Mouse (Mus musculus): ENCODE results near the gene Ifrd1. TPM values are rescaled to one million over a fixed set of nuclear protein-coding genes. Genes with fewer than 3 reads are reported as not detected.
"Not testable (repeated sequence)": the region's sequence is repeated elsewhere in the genome, so short reads cannot be mapped to it uniquely, and the experiment has no call there.

The Ifrd1 gene
- polyA plus RNA-seq, 1 experiment from 2014 or later, result 73.9 TPM

- H3K36me3 ChIP-seq, result no peaks in the 10 kb centered on the region
- H3K4me2 ChIP-seq, result no peak overlapping the region
- H3K27me3 ChIP-seq, result no peaks in the 10 kb centered on the region
- ATAC-seq (ENCODE audit: low read depth) (no peak), DNase-seq (peak; percentile 28)
- no peaks in the 10 kb centered on the region for H3K4me1 ChIP-seq (replicated peaks)
- 3% methylated on average over 8 of the region's 8 CpGs for WGBS (ENCODE audit: insufficient replicate concordance)
- no peak overlapping the region for H3K4me3 ChIP-seq (replicated peaks)
- H3K9me3 ChIP-seq (replicated peaks), result no peaks in the 10 kb centered on the region
- H3K27ac ChIP-seq, result no peak overlapping the region
- no peak overlapping the region for H3K9ac ChIP-seq
These were observed 8.9 kb upstream of the Ifrd1 start for GRCm38 (mm10) chr12:40257226-40257625.

- Histone ChIP-seq H3K4me1 (replicated peaks) (no peaks in the 10 kb centered on the region), H3K4me2 (no peak overlapping the region), H3K27ac (no peak overlapping the region), H3K36me3 (no peaks in the 10 kb centered on the region), H3K9me3 (replicated peaks) (no peaks in the 10 kb centered on the region), H3K27me3 (no peaks in the 10 kb centered on the region), H3K4me3 (replicated peaks) (no peak overlapping the region), H3K9ac (no peak overlapping the region)
- no peak for ATAC-seq (ENCODE audit: low read depth)
- WGBS (ENCODE audit: insufficient replicate concordance), result 72% methylated on average over 2 of the region's 2 CpGs
- DNase-seq, result no peak
These were observed 8.2 kb upstream of the Ifrd1 start for GRCm38 (mm10) chr12:40256543-40256942.

- Histone ChIP-seq H3K36me3 (no peaks in the 10 kb centered on the region), H3K27me3 (no peaks in the 10 kb centered on the region), H3K27ac (no peak overlapping the region), H3K4me3 (replicated peaks) (no peak overlapping the region), H3K9me3 (replicated peaks) (no peaks in the 10 kb centered on the region), H3K4me2 (no peak overlapping the region), H3K4me1 (replicated peaks) (no peaks in the 10 kb centered on the region), H3K9ac (no peak overlapping the region)
- ATAC-seq (ENCODE audit: low read depth) (no peak), DNase-seq (no peak)
These were observed 7.7 kb upstream of the Ifrd1 start for GRCm38 (mm10) chr12:40256033-40256432.

- H3K36me3 ChIP-seq; DNase-seq; ATAC-seq (ENCODE audit: low read depth); H3K4me2 ChIP-seq; H3K9me3 ChIP-seq (replicated peaks); H3K4me3 ChIP-seq (replicated peaks); H3K27ac ChIP-seq; H3K4me1 ChIP-seq (replicated peaks); H3K9ac ChIP-seq; H3K27me3 ChIP-seq: not testable (repeated sequence)
- WGBS (ENCODE audit: insufficient replicate concordance), result 61% methylated on average over 4 of the region's 4 CpGs
These were observed 7.0 kb upstream of the Ifrd1 start for GRCm38 (mm10) chr12:40255310-40255709.

GRCm38 (mm10) chr12:40254729-40255128 lies 6.4 kb upstream of the Ifrd1 start:
- 66% methylated on average over 11 of the region's 11 CpGs for WGBS (ENCODE audit: insufficient replicate concordance)
- no peak overlapping the region for H3K4me3 ChIP-seq (replicated peaks)
- H3K27me3 ChIP-seq, result no peaks in the 10 kb centered on the region
- no peaks in the 10 kb centered on the region for H3K4me1 ChIP-seq (replicated peaks)
- no peak overlapping the region for H3K4me2 ChIP-seq
- no peak overlapping the region for H3K27ac ChIP-seq
- no peaks in the 10 kb centered on the region for H3K9me3 ChIP-seq (replicated peaks)
- H3K9ac ChIP-seq, result no peak overlapping the region
- DNase-seq (no peak), ATAC-seq (ENCODE audit: low read depth) (no peak)
- H3K36me3 ChIP-seq, result no peaks in the 10 kb centered on the region

- Histone ChIP-seq H3K9me3 (replicated peaks) (no peaks in the 10 kb centered on the region), H3K4me1 (replicated peaks) (peaks cover 9% of the 10 kb centered on the region), H3K4me2 (no peak overlapping the region), H3K9ac (no peak overlapping the region), H3K4me3 (replicated peaks) (no peak overlapping the region), H3K27me3 (no peaks in the 10 kb centered on the region), H3K27ac (no peak overlapping the region), H3K36me3 (no peaks in the 10 kb centered on the region)
- DNase-seq, result no peak
- ATAC-seq (ENCODE audit: low read depth), result no peak
- 23% methylated on average over 5 of the region's 5 CpGs for WGBS (ENCODE audit: insufficient replicate concordance)
These were observed 4.9 kb upstream of the Ifrd1 start for GRCm38 (mm10) chr12:40253241-40253640.

GRCm38 (mm10) chr12:40250256-40250655 lies 2.0 kb upstream of the Ifrd1 start:
- Histone ChIP-seq H3K4me1 (replicated peaks) (peaks cover 27% of the 10 kb centered on the region), H3K36me3 (no peaks in the 10 kb centered on the region), H3K9me3 (replicated peaks) (no peaks in the 10 kb centered on the region), H3K4me2 (no peak overlapping the region), H3K27me3 (no peaks in the 10 kb centered on the region), H3K4me3 (replicated peaks) (no peak overlapping the region), H3K27ac (no peak overlapping the region), H3K9ac (no peak overlapping the region)
- no peak for DNase-seq
- ATAC-seq (ENCODE audit: low read depth), result no peak

- H3K27me3 ChIP-seq, result no peaks in the 10 kb centered on the region
- peak overlapping the region; percentile 40; the same call in 1 of the 2 replicates for H3K27ac ChIP-seq
- H3K4me2 ChIP-seq, result peak overlapping the region; percentile 15; the same call in 1 of the 2 replicates
- DNase-seq (peak; percentile 58), ATAC-seq (ENCODE audit: low read depth) (peak; percentile 96)
- peaks cover 27% of the 10 kb centered on the region for H3K4me1 ChIP-seq (replicated peaks)
- WGBS (ENCODE audit: insufficient replicate concordance), result 57% methylated on average over 6 of the region's 6 CpGs
- no peaks in the 10 kb centered on the region for H3K9me3 ChIP-seq (replicated peaks)
- H3K36me3 ChIP-seq, result no peaks in the 10 kb centered on the region
- H3K9ac ChIP-seq, result no peak overlapping the region
- no peak overlapping the region for H3K4me3 ChIP-seq (replicated peaks)
These were observed 328 bp downstream of the Ifrd1 start for GRCm38 (mm10) chr12:40247976-40248375.

GRCm38 (mm10) chr12:40247384-40247783 lies 920 bp downstream of the Ifrd1 start:
- Histone ChIP-seq H3K27me3 (no peaks in the 10 kb centered on the region), H3K9me3 (replicated peaks) (no peaks in the 10 kb centered on the region), H3K36me3 (no peaks in the 10 kb centered on the region), H3K4me3 (replicated peaks) (no peak overlapping the region), H3K4me2 (peak overlapping the region; percentile 8; the same call in 1 of the 2 replicates), H3K4me1 (replicated peaks) (peaks cover 27% of the 10 kb centered on the region), H3K9ac (no peak overlapping the region), H3K27ac (peak overlapping the region; percentile 21; the same call in 1 of the 2 replicates)
- WGBS (ENCODE audit: insufficient replicate concordance), result 47% methylated on average over 4 of the region's 4 CpGs
- DNase-seq, result no peak
- no peak for ATAC-seq (ENCODE audit: low read depth)

GRCm38 (mm10) chr12:40245434-40245970 lies 2.8 kb downstream of the Ifrd1 start:
- H3K36me3 ChIP-seq, result no peaks in the 10 kb centered on the region
- 66% methylated on average over 7 of the region's 7 CpGs for WGBS (ENCODE audit: insufficient replicate concordance)
- no peak overlapping the region for H3K4me2 ChIP-seq
- ATAC-seq (ENCODE audit: low read depth) (no peak), DNase-seq (no peak)
- H3K4me3 ChIP-seq (replicated peaks), result no peak overlapping the region
- no peaks in the 10 kb centered on the region for H3K9me3 ChIP-seq (replicated peaks)
- H3K27ac ChIP-seq, result no peak overlapping the region
- H3K27me3 ChIP-seq, result no peaks in the 10 kb centered on the region
- H3K4me1 ChIP-seq (replicated peaks), result peaks cover 27% of the 10 kb centered on the region
- no peak overlapping the region for H3K9ac ChIP-seq

- no peaks in the 10 kb centered on the region for H3K9me3 ChIP-seq (replicated peaks)
- H3K4me2 ChIP-seq, result no peak overlapping the region
- H3K27ac ChIP-seq, result no peak overlapping the region
- no peak overlapping the region for H3K4me3 ChIP-seq (replicated peaks)
- H3K36me3 ChIP-seq, result no peaks in the 10 kb centered on the region
- DNase-seq (no peak), ATAC-seq (ENCODE audit: low read depth) (no peak)
- peaks cover 27% of the 10 kb centered on the region for H3K4me1 ChIP-seq (replicated peaks)
- H3K27me3 ChIP-seq, result no peaks in the 10 kb centered on the region
- H3K9ac ChIP-seq, result no peak overlapping the region
- WGBS (ENCODE audit: insufficient replicate concordance), result 68% methylated on average over 5 of the region's 5 CpGs
These were observed 3.4 kb downstream of the Ifrd1 start for GRCm38 (mm10) chr12:40244926-40245325.

GRCm38 (mm10) chr12:40243821-40244221 lies 4.5 kb downstream of the Ifrd1 start:
- ATAC-seq (ENCODE audit: low read depth) (no peak), DNase-seq (no peak)
- no peaks in the 10 kb centered on the region for H3K27me3 ChIP-seq
- H3K27ac ChIP-seq, result no peak overlapping the region
- H3K4me2 ChIP-seq, result no peak overlapping the region
- no peak overlapping the region for H3K4me3 ChIP-seq (replicated peaks)
- WGBS (ENCODE audit: insufficient replicate concordance), result 62% methylated on average over 11 of the region's 11 CpGs
- no peak overlapping the region for H3K9ac ChIP-seq
- no peaks in the 10 kb centered on the region for H3K36me3 ChIP-seq
- H3K4me1 ChIP-seq (replicated peaks), result peaks cover 24% of the 10 kb centered on the region
- no peaks in the 10 kb centered on the region for H3K9me3 ChIP-seq (replicated peaks)
